Mouse (Mus musculus) heart, postnatal 10 days (tissue): ENCODE data around the gene Gm17175. TPM values are rescaled to one million over a fixed set of nuclear protein-coding genes. Genes with fewer than 3 reads are reported as not detected.
"Not testable (repeated sequence)": the region's sequence is repeated elsewhere in the genome, so short reads cannot be mapped to it uniquely, and the experiment has no call there.

Source experiments
- DNase-seq, 2 experiments: peaks; one replicate each; pipeline ENCODE4 v3.0.0; 2021
- intact Hi-C: fragments of 180-260 bp; cut with DNase I; formaldehyde crosslinking; loops from one replicate; pipeline ENCODE4 v1.15.1; 2025
- total RNA-seq, 2 experiments: library from RNA; stranded (reverse); gene quantifications; 2 replicates each; pipeline ENCODE4 v1.2.3; 2021

Gene Gm17175
- total RNA-seq: not detected

DNA sequence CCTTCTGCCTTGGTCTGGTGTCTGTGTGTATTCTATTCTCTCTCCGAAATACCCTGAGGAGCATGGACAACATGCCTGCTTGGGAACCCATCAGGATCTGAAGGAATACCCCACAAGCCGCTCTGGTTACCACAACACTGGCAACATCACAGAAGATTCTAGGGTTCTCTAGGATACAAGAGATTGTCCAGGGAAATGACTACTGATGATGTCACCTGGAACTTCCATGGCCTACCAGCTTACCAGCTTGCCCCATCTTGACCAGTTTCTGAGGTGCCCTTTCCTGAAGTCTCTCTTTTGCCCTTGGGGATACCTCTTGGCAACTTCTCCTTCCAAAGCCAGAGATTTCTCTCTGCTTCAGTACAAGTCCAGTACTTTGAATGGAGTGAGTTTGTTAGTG lies at the start of gene Gm17175:
Gene Gm17175, minus strand, starts transcription at position 101 of the 400 bp plus-strand sequence.
- intact Hi-C loops: not testable (repeated sequence)

DNA sequence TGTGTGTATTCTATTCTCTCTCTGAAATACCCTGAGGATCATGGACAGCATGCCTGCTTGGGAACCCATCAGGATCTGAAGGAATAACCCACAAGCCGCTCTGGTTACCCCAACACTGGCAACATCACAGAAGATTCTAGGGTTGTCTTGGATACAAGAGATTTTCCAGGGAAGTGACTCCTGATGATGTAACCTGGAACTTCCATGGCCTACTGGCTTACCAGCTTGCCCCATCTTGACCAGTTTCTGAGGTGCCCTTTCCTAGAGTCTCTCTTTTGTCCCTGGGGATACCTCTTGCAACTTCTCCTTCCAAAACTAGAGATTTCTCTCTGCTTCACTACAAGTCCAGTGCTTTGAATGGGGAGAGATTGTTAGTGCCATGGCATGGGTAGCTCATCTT lies 37.3 kb upstream of the Gm17175 start, which contains the start of gene Gm17078:
Gene Gm17078, minus strand, starts transcription at position 101 of the 400 bp plus-strand sequence.
- intact Hi-C loops: no loop called here
- no peak for DNase-seq

More for the DNA sequence above, at the start of gene Gm17175:
- DNase-seq: not testable (repeated sequence)

DNA sequence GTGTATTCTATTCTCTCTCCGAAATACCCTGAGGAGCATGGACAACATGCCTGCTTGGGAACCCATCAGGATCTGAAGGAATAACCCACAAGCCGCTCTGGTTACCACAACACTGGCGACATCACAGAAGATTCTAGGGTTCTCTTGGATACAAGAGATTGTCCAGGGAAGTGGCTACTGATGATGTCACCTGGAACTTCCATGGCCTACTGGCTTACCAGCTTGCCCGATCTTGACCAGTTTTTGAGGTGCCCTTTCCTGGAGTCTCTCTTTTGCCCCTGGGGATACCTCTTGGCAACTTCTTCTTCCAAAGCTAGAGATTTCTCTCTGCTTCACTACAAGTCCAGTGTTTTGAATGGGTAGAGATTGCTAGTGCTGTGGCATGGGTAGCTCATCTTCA lies 18.2 kb upstream of the Gm17175 start, which contains the start of gene Gm17174:
Gene Gm17174, minus strand, starts transcription at position 101 of the 400 bp plus-strand sequence.
- DNase-seq, intact Hi-C loops: not testable (repeated sequence)

DNA sequence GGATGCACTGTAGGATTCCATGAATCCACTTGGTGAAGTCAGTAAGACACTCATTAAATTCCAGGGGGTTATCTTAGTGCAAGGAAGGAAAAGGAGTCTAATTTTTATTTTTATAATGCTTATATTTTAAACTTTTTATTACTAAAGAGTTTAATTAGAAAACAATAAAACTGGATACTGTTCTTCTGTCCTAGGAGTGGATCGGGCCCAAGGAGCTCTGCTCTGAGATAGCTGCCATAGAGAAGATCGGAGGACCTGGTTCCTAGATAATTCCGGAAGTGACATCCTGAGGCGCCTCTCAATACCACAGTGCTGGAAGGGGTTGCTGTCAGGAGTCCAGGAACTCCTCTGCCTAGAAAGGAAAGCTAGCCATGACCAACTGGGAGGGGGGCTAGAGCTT lies 21.4 kb downstream of the Gm17175 start, which contains the start of gene Gm5622:
Gene Gm5622, plus strand, starts transcription at position 301 of the 400 bp plus-strand sequence.
- intact Hi-C loops: no loop called here
- no peak for DNase-seq

Other genes with a start within 250 kb of the Gm17175 start
- not detected for gene Gm7247, start 212.3 kb downstream of the Gm17175 start, total RNA-seq
- not detected for gene Vmn2r88, start 163.2 kb downstream of the Gm17175 start, total RNA-seq
- gene Vmn2r89, start 122.2 kb downstream of the Gm17175 start, total RNA-seq: not detected
- gene Gm5622, start 21.3 kb downstream of the Gm17175 start, total RNA-seq: not detected
- gene Gm17174, start 18.1 kb upstream of the Gm17175 start, total RNA-seq: not detected
- not detected for gene Gm17078, start 37.2 kb upstream of the Gm17175 start, total RNA-seq
- gene Gm4181, start 61.6 kb upstream of the Gm17175 start, total RNA-seq: not detected
- gene Gm17079, start 121.4 kb upstream of the Gm17175 start, total RNA-seq: not detected
- gene Gm5800, start 143.1 kb upstream of the Gm17175 start, total RNA-seq: not detected
- not detected for gene Ang4, start 199.5 kb upstream of the Gm17175 start, total RNA-seq
- gene AY358078, start 226.0 kb upstream of the Gm17175 start, total RNA-seq: not detected